Mouse (Mus musculus): ENCODE measurements around the gene Krtap13-1.

DNA sequence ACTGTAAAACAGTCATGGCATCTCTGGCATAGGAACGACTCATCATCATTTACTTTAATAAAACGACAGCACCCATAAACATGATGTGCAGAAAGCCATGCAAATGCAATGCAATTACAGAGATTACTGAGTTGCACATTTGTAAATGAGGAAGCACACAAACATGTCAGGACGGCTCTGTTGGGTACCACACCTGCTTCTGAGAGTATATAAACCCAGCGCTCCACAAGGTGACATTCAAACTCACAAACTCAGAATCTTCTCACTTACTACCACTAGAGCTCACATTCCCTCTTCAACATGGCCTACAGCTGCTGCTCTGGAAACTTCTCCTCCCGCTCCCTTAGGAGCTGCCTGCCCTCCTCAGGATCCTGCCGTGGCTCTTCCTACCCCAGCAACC, 48.9 kb downstream of the Krtap13-1 start, which contains the start of gene Gm5965:
- no peak for TF ChIP-seq CTCF (IDR thresholded peaks at IDR 0.05; ENCODE audit: borderline replicate concordance, insufficient read depth, low read length)
- no peak for TF ChIP-seq POLR2A (IDR thresholded peaks at IDR 0.05; ENCODE audit: low read depth, low read length)

Data from embryonic fibroblast, embryonic 13.5 days (primary cell).